Mouse (Mus musculus): ENCODE results near the gene Bid. TPM values are rescaled to one million over a fixed set of nuclear protein-coding genes. Genes with fewer than 3 reads are reported as not detected.

Bid gene
- 10 to 100 TPM in 3 of 4 experiments, 1 to 10 TPM in 1; 9.8 to 14.0 (median 11.5) TPM for total RNA-seq (2022)

DNA sequence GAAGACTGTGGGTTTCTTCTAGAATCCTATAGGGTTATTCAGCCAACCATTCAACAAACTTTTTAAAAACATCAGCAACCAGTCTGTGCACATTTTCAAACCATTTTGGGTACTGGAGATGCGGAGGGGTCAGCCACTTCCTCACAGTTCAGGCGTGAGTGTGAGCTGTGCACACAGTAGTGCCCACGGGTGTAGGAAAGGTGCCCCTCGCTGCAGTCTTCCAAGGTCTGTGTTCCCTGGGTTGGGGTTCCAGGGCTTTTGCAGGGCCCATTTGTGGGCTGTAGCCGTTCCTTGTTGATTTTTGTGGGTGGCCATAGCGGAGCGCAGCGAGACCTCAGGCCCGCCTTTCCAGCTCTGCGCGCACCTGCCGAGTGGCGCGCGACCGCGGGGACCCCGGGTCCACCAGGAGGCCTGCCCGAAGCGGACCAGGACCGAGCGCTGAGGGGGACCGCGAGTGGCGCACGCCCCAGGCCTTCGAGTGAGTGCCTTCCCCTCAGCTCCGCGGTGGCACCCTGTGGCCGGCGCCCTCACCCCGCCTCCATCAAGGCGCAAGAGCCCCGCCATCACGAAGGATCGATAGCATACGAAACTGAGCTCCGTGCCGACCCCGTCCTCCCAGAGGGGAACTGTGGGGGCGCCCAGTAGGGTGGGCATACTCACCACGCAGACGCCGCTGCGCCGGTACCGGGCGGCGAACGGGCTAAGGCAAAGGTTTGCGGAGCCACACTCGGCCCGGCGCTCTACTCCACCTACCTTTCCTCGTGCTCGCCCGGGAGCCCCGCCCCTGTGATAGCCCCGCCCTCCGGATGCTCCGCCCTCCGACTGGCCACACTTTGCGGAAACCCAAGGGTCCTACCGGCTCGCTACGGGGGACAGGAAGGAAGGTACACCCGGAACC is at the start of gene Bid:
TSS of gene Bid (minus strand) at position 780 of the 898 bp plus-strand sequence.
- DNase-seq (ENCODE audit: low spot score in 2 of 2): peak; percentile 57 to 65

GRCm38 (mm10) chr6:120965814-120966213 is 49.2 kb upstream of the Bid start:
- DNase-seq (ENCODE audit: low spot score in 2 of 2): no peak

DNA sequence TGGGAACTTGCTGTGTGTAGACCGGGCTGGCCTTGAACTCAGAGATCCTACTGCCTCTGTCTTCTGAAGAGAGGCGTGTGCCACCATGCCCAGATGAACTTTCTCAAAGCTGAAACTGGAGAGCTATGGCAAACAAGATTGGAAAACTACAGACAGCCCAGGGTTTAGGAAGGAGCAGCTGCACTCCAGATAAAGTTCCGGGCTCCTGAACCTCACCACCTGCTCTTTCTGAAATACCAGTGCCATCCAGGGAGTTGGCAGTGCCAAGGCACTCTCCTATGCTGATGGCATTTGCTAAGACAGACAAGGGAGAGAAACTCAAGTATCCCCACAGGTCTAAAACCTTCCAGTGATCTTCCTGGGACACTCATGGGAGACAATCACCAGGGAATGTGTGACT is 47.5 kb upstream of the Bid start:
- no peak for DNase-seq (ENCODE audit: low spot score in 2 of 2)

GRCm38 (mm10) chr6:120960338-120961030 is 43.8 kb upstream of the Bid start:
- DNase-seq (ENCODE audit: low spot score in 2 of 2): peak in 1 of 2 experiments; percentile 42

DNA sequence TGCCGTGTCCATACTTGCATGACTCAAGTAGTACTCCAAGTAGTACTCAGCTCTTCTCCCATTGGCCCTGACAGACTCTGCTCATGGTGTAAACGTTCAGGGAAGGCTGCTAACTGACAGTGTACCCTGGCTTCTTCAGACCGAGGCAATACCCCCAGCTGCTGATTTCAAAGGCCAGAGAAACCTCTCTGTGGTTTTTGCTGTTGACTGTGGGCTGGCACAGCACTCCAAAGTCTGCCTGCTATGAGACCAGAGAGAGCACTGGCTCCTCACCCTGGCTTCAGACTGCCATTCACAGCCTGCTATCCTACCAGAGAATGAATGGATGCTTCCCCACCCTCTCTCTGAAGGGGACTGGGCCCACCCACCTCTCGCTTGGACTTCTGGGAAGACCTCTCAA is 40.7 kb upstream of the Bid start:
- no peak for DNase-seq (ENCODE audit: low spot score in 2 of 2)

- no peak for DNase-seq (ENCODE audit: low spot score in 2 of 2)
Observed at GRCm38 (mm10) chr6:120956259-120957161, 39.9 kb upstream of the Bid start.

DNA sequence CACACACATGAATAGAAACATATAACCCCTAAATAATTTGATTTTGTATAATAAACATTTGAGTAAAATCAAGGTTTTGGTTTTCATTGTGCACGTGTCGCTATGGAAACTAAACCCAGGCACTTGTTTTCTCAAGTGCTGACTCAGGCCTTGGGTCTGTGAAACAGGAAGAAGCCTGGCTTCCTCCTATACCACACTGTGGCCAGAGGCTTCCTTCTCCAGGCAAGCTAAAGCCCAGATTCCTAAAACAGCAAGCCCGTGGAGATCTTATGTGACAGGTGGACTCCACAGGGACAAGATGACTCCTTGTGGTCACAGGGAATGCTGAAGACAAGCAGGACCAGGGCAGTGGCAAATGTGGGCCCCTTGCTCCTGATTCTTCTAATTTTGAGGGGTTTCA is 38.6 kb upstream of the Bid start:
- DNase-seq (ENCODE audit: low spot score in 2 of 2): no peak

GRCm38 (mm10) chr6:120954241-120954640 is 37.6 kb upstream of the Bid start:
- no peak for DNase-seq (ENCODE audit: low spot score in 2 of 2)

GRCm38 (mm10) chr6:120952475-120952874 is 35.8 kb upstream of the Bid start:
- DNase-seq (ENCODE audit: low spot score in 2 of 2): no peak

DNA sequence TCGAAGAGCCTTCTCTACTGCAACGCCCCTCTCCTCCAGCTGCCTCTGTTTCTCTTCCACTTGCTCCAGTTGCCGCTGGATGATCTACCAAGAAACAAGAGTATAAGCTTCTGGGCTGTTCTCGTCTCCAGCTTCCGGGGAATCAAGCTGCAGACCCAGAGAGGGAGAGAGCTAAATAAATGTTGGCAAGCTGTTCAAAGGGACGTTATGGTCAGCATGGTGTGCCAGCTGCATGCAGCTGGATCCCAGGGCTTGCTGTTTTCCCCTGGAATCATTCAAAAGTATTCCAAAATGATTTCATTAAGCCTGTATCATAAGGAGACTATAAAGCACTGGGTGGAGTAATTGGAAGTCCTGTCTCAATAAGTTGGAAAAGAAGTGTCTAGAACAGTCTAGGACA is 34.7 kb upstream of the Bid start:
- DNase-seq (ENCODE audit: low spot score in 2 of 2): no peak

DNA sequence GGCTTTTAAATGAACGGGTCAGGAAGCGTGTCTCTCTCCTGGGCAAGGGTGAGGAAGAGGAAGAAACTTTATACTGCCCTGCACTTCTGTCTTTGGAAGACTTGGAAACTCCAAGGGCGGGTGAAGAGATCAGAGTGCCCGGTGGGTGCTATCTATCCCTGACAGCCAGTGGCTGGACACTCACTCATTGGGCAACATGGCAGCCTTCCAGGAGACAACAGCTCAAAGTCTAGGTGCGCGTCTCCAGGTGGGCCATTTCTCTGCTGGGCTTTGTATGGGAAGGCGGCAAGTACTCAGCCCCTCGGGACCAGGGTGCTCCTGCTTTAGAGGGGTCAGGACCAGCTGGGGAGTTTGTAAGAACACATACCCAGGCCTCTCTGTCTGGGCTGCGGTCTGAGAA is 28.9 kb upstream of the Bid start:
- DNase-seq (ENCODE audit: low spot score in 2 of 2): no peak

GRCm38 (mm10) chr6:120943964-120944363 is 27.3 kb upstream of the Bid start:
- no peak for DNase-seq (ENCODE audit: low spot score in 2 of 2)

GRCm38 (mm10) chr6:120943551-120943950 is 26.9 kb upstream of the Bid start:
- no peak for DNase-seq (ENCODE audit: low spot score in 2 of 2)

DNA sequence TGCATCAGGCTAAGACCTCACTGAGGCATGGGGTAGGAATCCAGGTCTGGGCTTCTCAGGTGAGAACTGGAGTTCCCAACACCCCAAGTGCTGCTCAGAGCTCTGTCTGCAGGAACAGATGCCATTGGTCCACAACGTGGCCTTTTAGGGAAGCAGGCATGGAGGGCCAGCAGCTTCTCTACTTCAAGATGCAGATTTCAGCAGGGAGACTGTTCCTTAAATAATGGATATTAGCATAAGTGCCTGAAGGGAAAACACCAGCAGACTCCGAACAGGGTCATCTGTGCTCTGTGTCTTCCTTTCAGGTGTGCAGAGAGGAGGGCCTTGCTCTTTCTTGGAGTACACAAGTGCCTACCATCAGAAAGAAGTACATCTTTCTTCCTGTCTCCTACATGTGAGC is 26.4 kb upstream of the Bid start:
- no peak for DNase-seq (ENCODE audit: low spot score in 2 of 2)

DNA sequence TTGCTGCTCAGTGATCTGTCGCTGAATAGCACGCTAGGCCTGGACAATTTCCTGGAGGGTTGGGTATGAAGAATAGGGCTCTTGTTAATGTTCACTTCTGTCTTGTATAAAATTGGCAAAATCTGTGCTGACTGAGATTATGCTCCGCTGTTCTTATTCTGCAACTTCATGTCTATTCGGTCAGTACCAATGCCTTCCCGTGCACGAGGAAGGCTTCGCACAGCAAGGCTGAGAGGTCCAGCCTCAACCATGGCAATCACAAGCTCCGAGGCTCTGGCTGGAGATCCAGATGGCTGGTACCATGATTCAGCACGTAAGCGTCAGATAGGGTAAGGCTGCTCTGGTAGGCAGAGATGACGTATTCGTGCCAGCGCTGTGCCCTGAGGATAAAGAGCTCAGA is 24.9 kb upstream of the Bid start:
- DNase-seq (ENCODE audit: low spot score in 2 of 2): peak in 1 of 2 experiments; percentile 39

GRCm38 (mm10) chr6:120941084-120941481 is 24.4 kb upstream of the Bid start:
- DNase-seq (ENCODE audit: low spot score in 2 of 2): no peak

DNA sequence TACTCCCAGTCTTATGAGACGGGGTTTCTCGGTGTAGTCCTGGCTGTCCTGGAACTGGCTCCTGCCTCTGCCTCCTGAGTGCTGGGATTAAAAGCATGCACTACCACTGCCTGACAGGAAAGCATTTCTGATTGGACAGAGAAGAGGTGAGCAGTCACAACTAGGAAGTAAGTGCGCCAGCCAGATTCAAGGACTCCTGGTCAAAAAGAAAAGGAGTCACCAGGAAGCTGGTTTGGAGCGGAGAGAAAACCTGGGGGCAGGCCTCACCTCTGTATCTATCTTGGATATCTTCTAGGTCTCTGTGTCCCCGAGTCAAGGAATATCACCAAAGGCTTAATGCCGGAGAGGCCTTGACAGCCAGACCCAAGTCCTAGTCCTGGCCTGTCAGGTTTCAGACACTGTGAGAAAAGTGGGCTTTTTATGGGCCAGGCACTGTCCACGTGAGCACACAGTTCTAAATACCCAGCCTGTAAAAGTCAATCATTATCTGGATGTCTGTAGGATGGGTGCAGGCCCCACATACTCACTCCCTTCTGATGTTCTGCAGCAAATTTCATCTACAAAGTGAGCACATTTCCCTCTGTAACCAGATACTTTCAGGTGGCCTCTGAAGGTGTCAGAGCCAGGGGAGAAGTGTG is 23.9 kb upstream of the Bid start:
- DNase-seq (ENCODE audit: low spot score in 2 of 2): no peak

- no peak for DNase-seq (ENCODE audit: low spot score in 2 of 2)
Observed at GRCm38 (mm10) chr6:120939783-120940182, 23.1 kb upstream of the Bid start.

GRCm38 (mm10) chr6:120938763-120939450 is 22.3 kb upstream of the Bid start:
- no peak for DNase-seq (ENCODE audit: low spot score in 2 of 2)

GRCm38 (mm10) chr6:120937999-120938608 is 21.5 kb upstream of the Bid start:
- no peak for DNase-seq (ENCODE audit: low spot score in 2 of 2)
